Mouse (Mus musculus) brown adipose tissue, adult 24 weeks (tissue): Measurements from ENCODE around the gene Pvr. TPM values are rescaled to one million over a fixed set of nuclear protein-coding genes. Genes with fewer than 3 reads are reported as not detected.

Experiments used
- H3K27ac ChIP-seq: fragments of 200-500 bp; replicated peaks from 2 replicates; pipeline ENCODE4 v1.5.1; 2012; ENCODE audit warnings: low read depth, mild to moderate bottlenecking, low read length
- H3K4me1 ChIP-seq: fragments of 200-500 bp; 2 replicates; pipeline ENCODE4 v1.6.1; 2012; ENCODE audit warnings: low read length, mixed read lengths; ENCODE audit not compliant: control insufficient read depth, insufficient read depth, insufficient read length
- H3K4me3 ChIP-seq: fragments of 200-500 bp; 2 replicates; pipeline ENCODE4 v1.5.1; 2012; ENCODE audit warnings: low read depth, mild to moderate bottlenecking, low read length, moderate library complexity; ENCODE audit not compliant: insufficient read depth
- polyA plus RNA-seq: library from polyadenylated mRNA; stranded (reverse); fragments of >200 nt; gene quantifications from 2 replicates; pipeline ENCODE4 v1.2.4, GENCODE M21; 2012; ENCODE audit not compliant: missing spikeins, insufficient read depth, insufficient read length

Pvr gene
- polyA plus RNA-seq, 1 experiment: 9.2 TPM

DNA sequence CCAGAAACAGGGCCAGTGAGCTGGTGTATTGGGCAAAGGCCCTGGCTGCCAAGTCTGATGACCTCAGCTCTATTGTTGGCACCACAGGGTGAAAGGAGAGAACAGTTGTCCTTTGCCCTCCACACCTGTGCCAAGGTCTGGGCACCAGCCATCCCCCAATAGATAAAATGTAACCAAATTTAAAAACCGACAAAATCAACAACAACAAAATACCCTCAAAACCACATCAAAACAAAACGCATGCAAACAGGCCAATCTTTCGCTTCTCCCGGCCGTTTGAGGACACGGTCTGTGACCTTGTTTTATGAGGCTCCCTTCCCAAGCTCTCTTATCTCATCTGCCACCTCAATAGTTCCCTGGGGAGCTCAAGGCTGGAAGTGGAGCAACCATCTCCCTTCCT is 54.5 kb downstream of the Pvr start:
- H3K27ac ChIP-seq: peak overlapping the region; percentile 56; the same call in 1 of the 2 replicates
- H3K4me3 ChIP-seq: no peak overlapping the region
- peaks cover 45% of the 10 kb centered on the region for H3K4me1 ChIP-seq

DNA sequence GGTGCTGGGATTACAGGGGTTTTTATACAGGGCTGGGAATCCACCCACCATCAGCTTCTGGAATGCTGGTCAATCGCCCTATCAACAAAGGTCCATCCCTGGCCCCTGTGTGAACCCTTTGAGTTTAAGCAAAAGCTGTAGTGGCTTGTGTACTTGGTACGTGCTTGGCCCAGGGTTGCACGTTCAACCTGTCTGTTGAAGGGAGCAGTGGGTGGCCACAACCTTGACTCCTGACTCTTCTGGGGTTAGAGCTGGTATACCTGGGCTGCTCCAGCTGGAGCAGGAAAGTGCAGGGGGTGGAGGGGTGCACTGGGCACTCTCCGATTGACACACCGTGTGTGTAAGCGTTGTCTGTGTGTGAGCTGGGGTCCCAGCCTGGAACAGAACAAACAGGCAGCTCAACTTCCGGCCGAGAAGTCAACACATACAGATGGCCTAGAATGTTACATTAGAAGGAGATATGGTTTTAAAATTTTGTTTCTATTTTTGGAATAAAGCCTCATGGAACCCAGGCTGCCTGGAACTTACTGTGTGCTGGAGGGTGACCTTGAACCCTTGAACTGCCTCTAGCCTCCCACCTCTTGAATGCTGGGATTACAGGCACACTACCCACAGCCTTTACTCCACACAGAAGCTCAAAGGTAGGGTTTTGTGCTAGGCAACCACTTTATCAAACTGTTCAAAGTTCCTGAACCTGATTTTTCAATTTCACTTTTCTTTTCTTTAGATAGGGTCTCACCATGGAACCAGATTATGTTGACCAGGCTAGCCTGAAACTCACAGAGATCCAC is 55.5 kb downstream of the Pvr start:
- peaks cover 37% of the 10 kb centered on the region for H3K4me1 ChIP-seq
- H3K4me3 ChIP-seq: no peak overlapping the region
- no peak overlapping the region for H3K27ac ChIP-seq

DNA sequence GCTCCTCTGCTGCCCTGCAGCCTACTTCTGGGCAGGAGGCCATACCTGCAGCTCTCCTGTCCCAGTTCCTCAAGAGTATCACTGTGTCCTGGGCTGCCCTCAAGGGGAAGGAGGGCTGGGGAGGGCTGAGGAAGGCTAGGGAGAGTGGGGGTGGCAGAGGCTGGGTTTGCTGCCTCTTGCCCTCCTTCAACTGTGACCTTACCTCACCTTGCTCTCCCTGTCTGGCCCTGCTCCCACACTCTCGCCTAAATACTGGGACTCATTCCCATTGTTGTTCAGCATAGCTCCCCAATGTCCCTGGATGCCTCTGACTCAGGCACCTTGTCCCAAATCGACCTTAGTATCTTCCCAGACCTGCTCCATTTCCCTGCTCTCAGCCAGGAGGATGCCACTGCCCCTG is 56.7 kb downstream of the Pvr start:
- H3K4me3 ChIP-seq: no peak overlapping the region
- no peak overlapping the region for H3K27ac ChIP-seq
- H3K4me1 ChIP-seq: peaks cover 35% of the 10 kb centered on the region

DNA sequence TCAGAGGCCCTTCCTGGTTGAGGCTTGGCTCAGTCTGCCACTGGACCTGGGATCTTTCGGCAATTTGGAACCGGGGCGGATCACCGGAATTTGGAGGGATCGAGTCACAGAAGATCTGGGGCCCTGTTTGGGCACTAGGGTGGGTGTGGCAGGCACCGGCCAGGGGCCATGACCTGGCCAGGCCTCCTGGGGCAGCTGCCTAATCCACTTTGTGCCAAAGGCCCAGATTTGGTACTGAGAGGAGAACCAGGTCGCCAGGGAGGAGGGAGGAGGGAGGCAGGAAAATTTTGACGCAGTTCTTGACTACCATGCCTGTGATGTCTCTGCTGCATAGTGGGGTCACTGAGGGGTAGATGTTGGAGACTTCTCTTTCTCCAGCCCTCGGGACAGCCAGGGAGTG is 59.8 kb downstream of the Pvr start, which contains the start of gene Ceacam16:
TSS of gene Ceacam16 (minus strand) at position 101 of the 400 bp plus-strand sequence.
- Histone ChIP-seq H3K4me3 (no peak within 1 kb of the TSS), H3K4me1 (peaks cover 21% of the 10 kb centered on the region), H3K27ac (no peak within 1 kb of the TSS)

DNA sequence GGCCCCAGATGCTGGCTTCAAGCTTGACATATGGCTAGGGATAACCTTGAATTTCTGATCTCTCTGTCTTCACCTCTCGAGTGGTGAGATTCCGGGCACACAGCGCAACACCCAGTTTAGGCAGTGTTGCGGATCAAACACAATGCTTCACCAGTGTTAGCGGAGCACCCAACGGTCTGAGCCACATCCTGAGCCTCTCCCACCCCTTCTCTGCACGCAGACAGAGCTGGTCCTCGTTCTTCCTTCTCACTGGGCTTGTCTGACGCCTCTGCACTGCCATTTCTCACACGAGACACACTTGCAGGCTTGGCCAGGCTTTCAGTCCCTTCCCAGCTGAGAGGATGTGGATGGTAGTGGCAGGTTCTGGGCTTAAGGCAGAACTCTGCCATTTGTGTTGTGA is 61.2 kb downstream of the Pvr start:
- H3K4me1 ChIP-seq: peaks cover 9% of the 10 kb centered on the region
- H3K27ac ChIP-seq: no peak overlapping the region
- H3K4me3 ChIP-seq: no peak overlapping the region

DNA sequence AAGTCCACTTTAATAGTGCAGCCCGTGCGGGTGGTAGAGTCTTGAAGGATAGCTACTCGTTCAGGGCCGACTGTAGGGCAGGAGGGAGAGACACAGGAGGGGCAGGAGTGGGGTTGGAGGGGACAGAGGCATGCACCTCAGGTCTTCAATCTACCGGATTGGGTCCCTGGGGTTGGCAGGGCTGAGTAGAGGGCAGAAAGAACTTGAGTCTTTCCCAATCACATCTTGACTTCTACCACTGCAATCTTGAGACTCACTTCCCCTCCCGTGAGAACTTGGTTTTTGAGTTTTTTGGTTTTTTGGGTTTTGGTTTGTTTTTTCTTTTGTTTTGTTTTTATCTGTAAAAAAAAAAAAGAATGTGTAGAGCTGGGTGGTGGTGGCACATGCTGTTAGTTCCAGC is 64.7 kb downstream of the Pvr start:
- Histone ChIP-seq H3K4me3 (no peak overlapping the region), H3K4me1 (no peaks in the 10 kb centered on the region), H3K27ac (no peak overlapping the region)

DNA sequence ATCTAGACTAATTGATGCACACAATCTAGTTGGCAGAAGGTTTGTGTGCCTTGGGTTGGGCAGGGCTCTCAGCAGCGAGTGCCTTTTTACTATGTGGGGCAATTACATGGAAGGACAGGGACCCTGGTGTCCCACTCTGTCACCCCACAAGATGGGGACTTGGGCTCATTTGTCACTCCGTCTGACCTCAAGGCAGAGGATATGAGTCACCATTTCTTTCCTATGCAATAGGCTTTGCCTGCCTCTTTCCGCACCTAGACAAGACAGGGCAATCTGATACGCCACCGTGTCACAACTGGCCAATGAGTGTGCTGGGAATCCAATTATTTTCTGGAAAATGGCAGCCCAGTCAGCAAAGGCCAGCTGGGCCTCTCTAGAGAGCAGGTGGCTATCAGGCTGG is 65.3 kb downstream of the Pvr start:
- Histone ChIP-seq H3K27ac (no peak overlapping the region), H3K4me1 (no peaks in the 10 kb centered on the region), H3K4me3 (no peak overlapping the region)

Other genes with a start within 250 kb of the Pvr start
- 1.7 TPM in 1 of 2 replicates, not detected in the other for gene Apoc2, start 243.2 kb downstream of the Pvr start, polyA plus RNA-seq
- not detected in 2 replicates for gene Gm44805, start 239.7 kb downstream of the Pvr start, polyA plus RNA-seq
- gene Apoc4, start 239.7 kb downstream of the Pvr start, polyA plus RNA-seq: not detected in 2 replicates
- gene Apoc1, start 228.5 kb downstream of the Pvr start, polyA plus RNA-seq: 1,406 and 1,867 TPM in 2 replicates
- gene Apoe, start 222.0 kb downstream of the Pvr start, polyA plus RNA-seq: 777 and 1,675 TPM in 2 replicates
- gene Tomm40, start 205.7 kb downstream of the Pvr start, polyA plus RNA-seq: 64.2 and 86.3 TPM in 2 replicates
- gene Nectin2, start 170.7 kb downstream of the Pvr start, polyA plus RNA-seq: 36.0 and 38.3 TPM in 2 replicates
- 7.6 and 20.8 TPM in 2 replicates for gene Bcam, start 150.1 kb downstream of the Pvr start, polyA plus RNA-seq
- 1.6 TPM in 1 of 2 replicates, not detected in the other for gene Cblc, start 124.4 kb downstream of the Pvr start, polyA plus RNA-seq
- 14.7 and 24.3 TPM in 2 replicates for gene Bcl3, start 98.4 kb downstream of the Pvr start, polyA plus RNA-seq
- gene Gm19345, start 69.2 kb downstream of the Pvr start, polyA plus RNA-seq: not detected in 2 replicates
- gene Ceacam16, start 59.9 kb downstream of the Pvr start, polyA plus RNA-seq: not detected in 2 replicates
- gene Ceacam19, start 33.2 kb downstream of the Pvr start, polyA plus RNA-seq: not detected in 2 replicates
- gene Igsf23, start 29.6 kb upstream of the Pvr start, polyA plus RNA-seq: not detected in 2 replicates
- gene Ceacam20, start 44.3 kb upstream of the Pvr start, polyA plus RNA-seq: not detected in 2 replicates
- not detected in 2 replicates for gene Nlrp9b, start 70.3 kb upstream of the Pvr start, polyA plus RNA-seq
- gene Vmn1r91, start 178.5 kb upstream of the Pvr start, polyA plus RNA-seq: not detected in 2 replicates
- gene Gm16442, start 201.4 kb upstream of the Pvr start, polyA plus RNA-seq: not detected in 2 replicates
- not detected in 2 replicates for gene Vmn1r93, start 217.9 kb upstream of the Pvr start, polyA plus RNA-seq
- not detected in 2 replicates for gene Vmn1r94, start 247.2 kb upstream of the Pvr start, polyA plus RNA-seq